Mouse (Mus musculus): Measurements from ENCODE around the gene Elovl2.

GRCm38 (mm10) chr13:41153146-41153545 is 67.1 kb downstream of the Elovl2 start:
- TF ChIP-seq EP300 (optimal IDR thresholded peaks at IDR 0.05) (no peak), CTCF (IDR thresholded peaks at IDR 0.05; ENCODE audit: low read depth) (no peak)

All from stomach, postnatal 0 days (tissue).